Mouse (Mus musculus): Measurements from ENCODE around the gene Focad. TPM values are rescaled to one million over a fixed set of nuclear protein-coding genes. Genes with fewer than 3 reads are reported as not detected.

The Focad gene
- 3.4 and 3.5 TPM in 2 replicates for polyA plus RNA-seq (2015; fragmentation: Nextera tagmentation; extraction: Ambion mirVana)

- peak within 1 kb of the TSS; percentile 82 for H3K27ac ChIP-seq (ENCODE audit: low read depth)
- TF ChIP-seq EP300 (IDR thresholded peaks at IDR 0.05; ENCODE audit: low read depth) (no peak), CTCF (IDR thresholded peaks at IDR 0.05; ENCODE audit: low read depth) (peak; percentile 33; the same call in 1 of the 2 replicates)
- peak within 1 kb of the TSS; percentile 73 for H3K4me3 ChIP-seq (ENCODE audit: low read depth, low read length)
- no peaks in the 10 kb centered on the region for H3K36me3 ChIP-seq (replicated peaks; ENCODE audit: insufficient read depth, low read length)
- DNase-seq (peak; percentile 98), ATAC-seq (peak; percentile 100)
- 3% methylated on average over 33 of the region's 34 CpGs for WGBS (ENCODE audit: insufficient replicate concordance)
- H3K4me1 ChIP-seq (ENCODE audit: insufficient read depth) = peaks cover 10% of the 10 kb centered on the region
- no peaks in the 10 kb centered on the region for H3K9me3 ChIP-seq (ENCODE audit: low read length)
- no peaks in the 10 kb centered on the region for H3K27me3 ChIP-seq (ENCODE audit: insufficient read depth, low read length)
- H3K4me2 ChIP-seq (ENCODE audit: low read depth, low read length) = peak within 1 kb of the TSS; percentile 100
- H3K9ac ChIP-seq (replicated peaks) = peak within 1 kb of the TSS; percentile 87
These were observed at the start of gene Focad for GRCm38 (mm10) chr4:88094062-88094767. Gene Focad (plus strand): TSS chr4:88094629.

- Histone ChIP-seq H3K9ac (replicated peaks) (no peak overlapping the region), H3K4me2 (ENCODE audit: low read depth, low read length) (no peak overlapping the region), H3K27ac (ENCODE audit: low read depth) (no peak overlapping the region), H3K36me3 (replicated peaks; ENCODE audit: insufficient read depth, low read length) (no peaks in the 10 kb centered on the region), H3K9me3 (ENCODE audit: low read length) (no peaks in the 10 kb centered on the region), H3K4me1 (ENCODE audit: insufficient read depth) (no peaks in the 10 kb centered on the region), H3K27me3 (ENCODE audit: insufficient read depth, low read length) (no peaks in the 10 kb centered on the region), H3K4me3 (ENCODE audit: low read depth, low read length) (no peak overlapping the region)
- TF ChIP-seq CTCF (IDR thresholded peaks at IDR 0.05; ENCODE audit: low read depth) = no peak
- DNase-seq = no peak
- WGBS (ENCODE audit: insufficient replicate concordance) = 72% methylated on average over 4 of the region's 4 CpGs
- no peak for ATAC-seq
These were observed 49.3 kb upstream of the Focad start for GRCm38 (mm10) chr4:88045151-88045550.

GRCm38 (mm10) chr4:88046280-88046679 lies 48.1 kb upstream of the Focad start:
- H3K36me3 ChIP-seq (replicated peaks; ENCODE audit: insufficient read depth, low read length) = no peaks in the 10 kb centered on the region
- WGBS (ENCODE audit: insufficient replicate concordance) = 36% methylated on average over 8 of the region's 8 CpGs
- no peaks in the 10 kb centered on the region for H3K9me3 ChIP-seq (ENCODE audit: low read length)
- H3K27me3 ChIP-seq (ENCODE audit: insufficient read depth, low read length) = no peaks in the 10 kb centered on the region
- ATAC-seq (no peak), DNase-seq (no peak)
- no peak overlapping the region for H3K4me2 ChIP-seq (ENCODE audit: low read depth, low read length)
- H3K4me3 ChIP-seq (ENCODE audit: low read depth, low read length) = no peak overlapping the region
- TF ChIP-seq EP300 (IDR thresholded peaks at IDR 0.05; ENCODE audit: low read depth) = no peak
- TF ChIP-seq CTCF (IDR thresholded peaks at IDR 0.05; ENCODE audit: low read depth) = no peak
- no peak overlapping the region for H3K27ac ChIP-seq (ENCODE audit: low read depth)
- no peaks in the 10 kb centered on the region for H3K4me1 ChIP-seq (ENCODE audit: insufficient read depth)
- H3K9ac ChIP-seq (replicated peaks) = no peak overlapping the region

- H3K4me1 ChIP-seq (ENCODE audit: insufficient read depth) = no peaks in the 10 kb centered on the region
- TF ChIP-seq EP300 (IDR thresholded peaks at IDR 0.05; ENCODE audit: low read depth) = no peak
- TF ChIP-seq CTCF (IDR thresholded peaks at IDR 0.05; ENCODE audit: low read depth) = no peak
- no peak overlapping the region for H3K4me2 ChIP-seq (ENCODE audit: low read depth, low read length)
- DNase-seq (no peak), ATAC-seq (no peak)
- no peak overlapping the region for H3K9ac ChIP-seq (replicated peaks)
- H3K4me3 ChIP-seq (ENCODE audit: low read depth, low read length) = no peak overlapping the region
- H3K27ac ChIP-seq (ENCODE audit: low read depth) = no peak overlapping the region
- H3K9me3 ChIP-seq (ENCODE audit: low read length) = no peaks in the 10 kb centered on the region
- H3K27me3 ChIP-seq (ENCODE audit: insufficient read depth, low read length) = no peaks in the 10 kb centered on the region
- 79% methylated on average over 2 of the region's 2 CpGs for WGBS (ENCODE audit: insufficient replicate concordance)
- H3K36me3 ChIP-seq (replicated peaks; ENCODE audit: insufficient read depth, low read length) = no peaks in the 10 kb centered on the region
These were observed 19.0 kb upstream of the Focad start for GRCm38 (mm10) chr4:88075388-88075787.

- no peak overlapping the region for H3K4me3 ChIP-seq (ENCODE audit: low read depth, low read length)
- no peaks in the 10 kb centered on the region for H3K36me3 ChIP-seq (replicated peaks; ENCODE audit: insufficient read depth, low read length)
- H3K9me3 ChIP-seq (ENCODE audit: low read length) = no peaks in the 10 kb centered on the region
- TF ChIP-seq EP300 (IDR thresholded peaks at IDR 0.05; ENCODE audit: low read depth) = no peak
- TF ChIP-seq CTCF (IDR thresholded peaks at IDR 0.05; ENCODE audit: low read depth) = no peak
- DNase-seq (no peak), ATAC-seq (no peak)
- H3K4me1 ChIP-seq (ENCODE audit: insufficient read depth) = no peaks in the 10 kb centered on the region
- no peak overlapping the region for H3K4me2 ChIP-seq (ENCODE audit: low read depth, low read length)
- no peaks in the 10 kb centered on the region for H3K27me3 ChIP-seq (ENCODE audit: insufficient read depth, low read length)
- no peak overlapping the region for H3K27ac ChIP-seq (ENCODE audit: low read depth)
- 54% methylated on average over 3 of the region's 3 CpGs for WGBS (ENCODE audit: insufficient replicate concordance)
- no peak overlapping the region for H3K9ac ChIP-seq (replicated peaks)
These were observed 15.4 kb upstream of the Focad start for GRCm38 (mm10) chr4:88078983-88079382.

- DNase-seq (no peak), ATAC-seq (no peak)
- Histone ChIP-seq H3K36me3 (replicated peaks; ENCODE audit: insufficient read depth, low read length) (no peaks in the 10 kb centered on the region), H3K4me1 (ENCODE audit: insufficient read depth) (no peaks in the 10 kb centered on the region), H3K27me3 (ENCODE audit: insufficient read depth, low read length) (no peaks in the 10 kb centered on the region), H3K27ac (ENCODE audit: low read depth) (no peak overlapping the region), H3K4me2 (ENCODE audit: low read depth, low read length) (no peak overlapping the region), H3K9ac (replicated peaks) (no peak overlapping the region), H3K9me3 (ENCODE audit: low read length) (no peaks in the 10 kb centered on the region), H3K4me3 (ENCODE audit: low read depth, low read length) (no peak overlapping the region)
- TF ChIP-seq EP300 (IDR thresholded peaks at IDR 0.05; ENCODE audit: low read depth) = no peak
- TF ChIP-seq CTCF (IDR thresholded peaks at IDR 0.05; ENCODE audit: low read depth) = no peak
- 66% methylated on average over 5 of the region's 5 CpGs for WGBS (ENCODE audit: insufficient replicate concordance)
These were observed 13.0 kb upstream of the Focad start for GRCm38 (mm10) chr4:88081417-88081816.
